Mouse (Mus musculus): Measurements from ENCODE around the gene 9230104L09Rik. TPM values are rescaled to one million over a fixed set of nuclear protein-coding genes. Genes with fewer than 3 reads are reported as not detected.

9230104L09Rik gene
- polyA plus RNA-seq, 1 experiment from 2014 or later, result not detected

- WGBS, result 37% methylated on average over 1 of the region's 1 CpGs
- no peak overlapping the region for H3K27ac ChIP-seq (ENCODE audit: low read depth, low read length)
- H3K27me3 ChIP-seq (ENCODE audit: control insufficient read depth, insufficient read depth, low read length), result no peaks in the 10 kb centered on the region
- no peaks in the 10 kb centered on the region for H3K9me3 ChIP-seq (ENCODE audit: control insufficient read depth, low read length)
- ATAC-seq (ENCODE audit: low FRiP score), result no peak
- no peak overlapping the region for H3K4me3 ChIP-seq (ENCODE audit: low read depth, low read length)
- DNase-seq (ENCODE audit: low spot score), result no peak
- no peak overlapping the region for H3K9ac ChIP-seq (ENCODE audit: low read depth, low read length)
- no peaks in the 10 kb centered on the region; the same call in 1 of the 2 replicates for H3K4me1 ChIP-seq (replicated peaks; ENCODE audit: control insufficient read depth, insufficient read depth, low read length)
- H3K36me3 ChIP-seq (ENCODE audit: control insufficient read depth, insufficient read depth, low read length), result no peaks in the 10 kb centered on the region
- no peak overlapping the region for H3K4me2 ChIP-seq (replicated peaks; ENCODE audit: low read depth, low read length)
Observed at GRCm38 (mm10) chr2:148879199-148879598, 14.4 kb upstream of the 9230104L09Rik start.

DNA sequence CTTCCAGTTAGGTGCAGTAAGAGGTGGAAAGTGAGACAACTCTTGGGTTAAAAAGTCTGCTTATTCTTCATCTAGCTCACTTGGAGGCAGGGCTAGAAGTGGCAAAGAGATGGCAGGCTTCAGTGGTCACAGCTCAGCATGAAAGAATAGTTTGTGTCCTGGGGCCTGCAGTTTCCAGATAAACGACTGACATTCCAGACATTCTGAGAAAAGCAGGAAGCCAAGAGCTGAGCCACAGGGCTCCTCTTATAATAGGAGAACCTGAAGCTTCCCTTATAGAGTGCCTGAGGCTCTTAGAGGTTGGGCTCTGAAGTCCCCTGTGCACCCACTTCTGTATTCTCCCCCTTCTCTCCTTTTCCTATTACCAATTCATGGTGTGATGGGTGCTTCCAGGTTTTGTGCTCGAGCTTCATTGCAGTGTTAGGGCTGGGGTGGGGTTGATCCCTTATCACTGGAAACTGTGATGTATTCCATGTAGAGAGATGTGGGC, 13.8 kb upstream of the 9230104L09Rik start:
- Histone ChIP-seq H3K27me3 (ENCODE audit: control insufficient read depth, insufficient read depth, low read length) (no peaks in the 10 kb centered on the region), H3K9me3 (ENCODE audit: control insufficient read depth, low read length) (no peaks in the 10 kb centered on the region), H3K9ac (ENCODE audit: low read depth, low read length) (no peak overlapping the region), H3K4me1 (replicated peaks; ENCODE audit: control insufficient read depth, insufficient read depth, low read length) (no peaks in the 10 kb centered on the region; the same call in 1 of the 2 replicates), H3K4me3 (ENCODE audit: low read depth, low read length) (no peak overlapping the region), H3K36me3 (ENCODE audit: control insufficient read depth, insufficient read depth, low read length) (no peaks in the 10 kb centered on the region), H3K27ac (ENCODE audit: low read depth, low read length) (no peak overlapping the region), H3K4me2 (replicated peaks; ENCODE audit: low read depth, low read length) (no peak overlapping the region)
- 19% methylated on average over 2 of the region's 2 CpGs for WGBS
- DNase-seq (ENCODE audit: low spot score), result no peak
- ATAC-seq (ENCODE audit: low FRiP score), result no peak

- no peak overlapping the region for H3K9ac ChIP-seq (ENCODE audit: low read depth, low read length)
- no peaks in the 10 kb centered on the region for H3K9me3 ChIP-seq (ENCODE audit: control insufficient read depth, low read length)
- H3K27ac ChIP-seq (ENCODE audit: low read depth, low read length), result no peak overlapping the region
- H3K27me3 ChIP-seq (ENCODE audit: control insufficient read depth, insufficient read depth, low read length), result no peaks in the 10 kb centered on the region
- no peak overlapping the region for H3K4me2 ChIP-seq (replicated peaks; ENCODE audit: low read depth, low read length)
- ATAC-seq (ENCODE audit: low FRiP score) (no peak), DNase-seq (ENCODE audit: low spot score) (no peak)
- H3K36me3 ChIP-seq (ENCODE audit: control insufficient read depth, insufficient read depth, low read length), result no peaks in the 10 kb centered on the region
- H3K4me1 ChIP-seq (replicated peaks; ENCODE audit: control insufficient read depth, insufficient read depth, low read length), result no peaks in the 10 kb centered on the region; the same call in none of the 2 replicates
- no peak overlapping the region for H3K4me3 ChIP-seq (ENCODE audit: low read depth, low read length)
- 47% methylated on average over 3 of the region's 3 CpGs for WGBS
Observed at GRCm38 (mm10) chr2:148877016-148877770, 12.4 kb upstream of the 9230104L09Rik start.

DNA sequence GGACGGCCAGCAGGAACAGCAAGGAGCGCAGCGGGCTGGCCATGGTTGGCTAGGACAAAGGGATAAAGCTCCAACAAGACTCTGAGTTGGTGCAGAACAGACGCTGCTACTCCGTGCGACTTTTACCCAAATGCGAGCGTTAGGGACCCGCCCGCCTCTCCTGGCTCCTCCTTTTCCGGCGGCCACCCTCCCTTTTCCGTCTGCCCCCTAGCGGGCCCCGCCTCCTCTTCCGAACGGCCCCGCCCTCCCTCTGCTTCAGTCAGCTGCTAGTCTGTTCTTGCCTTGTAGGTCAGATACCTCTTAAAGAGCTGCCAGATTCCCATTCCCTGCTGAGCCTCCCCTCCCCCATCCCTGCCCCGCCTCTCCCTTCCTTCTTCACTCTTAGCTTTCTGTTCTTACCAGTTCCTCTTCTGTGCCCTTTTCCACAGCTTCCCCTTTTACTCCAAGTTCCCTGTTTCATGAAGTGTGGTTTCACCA, 10.5 kb upstream of the 9230104L09Rik start, which contains the start of gene Cst3:
TSS of gene Cst3 (minus strand) at position 358 of the 477 bp plus-strand sequence.
- WGBS, result 0% methylated on average over 14 of the region's 19 CpGs
- H3K4me1 ChIP-seq (replicated peaks; ENCODE audit: control insufficient read depth, insufficient read depth, low read length), result no peaks in the 10 kb centered on the region; the same call in none of the 2 replicates
- no peaks in the 10 kb centered on the region for H3K9me3 ChIP-seq (ENCODE audit: control insufficient read depth, low read length)
- peak within 1 kb of the TSS; percentile 74; the same call in 1 of the 2 replicates for H3K27ac ChIP-seq (ENCODE audit: low read depth, low read length)
- no peaks in the 10 kb centered on the region for H3K27me3 ChIP-seq (ENCODE audit: control insufficient read depth, insufficient read depth, low read length)
- no peaks in the 10 kb centered on the region for H3K36me3 ChIP-seq (ENCODE audit: control insufficient read depth, insufficient read depth, low read length)
- DNase-seq (ENCODE audit: low spot score), result peak; percentile 91
- H3K9ac ChIP-seq (ENCODE audit: low read depth, low read length), result peak within 1 kb of the TSS; percentile 72
- peak within 1 kb of the TSS; percentile 91 for H3K4me3 ChIP-seq (ENCODE audit: low read depth, low read length)
- H3K4me2 ChIP-seq (replicated peaks; ENCODE audit: low read depth, low read length), result peak within 1 kb of the TSS; percentile 71
- ATAC-seq (ENCODE audit: low FRiP score), result peak; percentile 96

- H3K36me3 ChIP-seq (ENCODE audit: control insufficient read depth, insufficient read depth, low read length), result no peaks in the 10 kb centered on the region
- H3K9ac ChIP-seq (ENCODE audit: low read depth, low read length), result peak overlapping the region; percentile 72
- DNase-seq (ENCODE audit: low spot score), result peak; percentile 45
- no peaks in the 10 kb centered on the region for H3K9me3 ChIP-seq (ENCODE audit: control insufficient read depth, low read length)
- peak overlapping the region; percentile 91 for H3K4me3 ChIP-seq (ENCODE audit: low read depth, low read length)
- WGBS, result 2% methylated on average over 34 of the region's 34 CpGs
- ATAC-seq (ENCODE audit: low FRiP score), result peak; percentile 77
- peak overlapping the region; percentile 71 for H3K4me2 ChIP-seq (replicated peaks; ENCODE audit: low read depth, low read length)
- H3K27me3 ChIP-seq (ENCODE audit: control insufficient read depth, insufficient read depth, low read length), result no peaks in the 10 kb centered on the region
- H3K4me1 ChIP-seq (replicated peaks; ENCODE audit: control insufficient read depth, insufficient read depth, low read length), result no peaks in the 10 kb centered on the region; the same call in none of the 2 replicates
- H3K27ac ChIP-seq (ENCODE audit: low read depth, low read length), result peak overlapping the region; percentile 74; the same call in 1 of the 2 replicates
Observed at GRCm38 (mm10) chr2:148874617-148875334, 9.9 kb upstream of the 9230104L09Rik start.

DNA sequence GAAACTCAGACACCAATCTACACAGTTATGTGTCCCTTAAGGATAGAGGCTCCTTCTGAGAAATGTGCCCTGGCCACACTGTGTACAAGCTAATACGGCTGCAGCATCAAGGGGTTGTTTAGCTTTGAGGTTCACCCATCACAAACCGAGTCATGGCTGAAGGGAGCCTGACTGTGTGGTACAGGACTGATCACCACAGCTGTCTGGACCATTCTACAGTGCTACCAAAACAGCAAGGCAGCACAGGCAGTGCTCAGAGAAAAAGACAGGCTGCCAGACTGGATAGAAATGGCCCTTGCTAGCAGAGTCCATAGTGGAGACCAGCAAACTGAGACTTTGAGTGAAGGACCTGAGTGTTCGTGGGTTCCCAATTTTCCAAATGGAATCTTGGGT, 9.4 kb upstream of the 9230104L09Rik start:
- ATAC-seq (ENCODE audit: low FRiP score) (peak; percentile 1; the same call in 1 of the 2 replicates), DNase-seq (ENCODE audit: low spot score) (no peak)
- Histone ChIP-seq H3K4me1 (replicated peaks; ENCODE audit: control insufficient read depth, insufficient read depth, low read length) (no peaks in the 10 kb centered on the region; the same call in none of the 2 replicates), H3K9ac (ENCODE audit: low read depth, low read length) (peak overlapping the region; percentile 72), H3K4me2 (replicated peaks; ENCODE audit: low read depth, low read length) (peak overlapping the region; percentile 71), H3K27ac (ENCODE audit: low read depth, low read length) (no peak overlapping the region), H3K9me3 (ENCODE audit: control insufficient read depth, low read length) (no peaks in the 10 kb centered on the region), H3K36me3 (ENCODE audit: control insufficient read depth, insufficient read depth, low read length) (no peaks in the 10 kb centered on the region), H3K27me3 (ENCODE audit: control insufficient read depth, insufficient read depth, low read length) (no peaks in the 10 kb centered on the region), H3K4me3 (ENCODE audit: low read depth, low read length) (peak overlapping the region; percentile 91)
- 57% methylated on average over 3 of the region's 3 CpGs for WGBS

- no peaks in the 10 kb centered on the region for H3K36me3 ChIP-seq (ENCODE audit: control insufficient read depth, insufficient read depth, low read length)
- no peak for ATAC-seq (ENCODE audit: low FRiP score)
- H3K4me2 ChIP-seq (replicated peaks; ENCODE audit: low read depth, low read length), result peak overlapping the region; percentile 71
- no peak overlapping the region; the same call in 1 of the 2 replicates for H3K9ac ChIP-seq (ENCODE audit: low read depth, low read length)
- no peak for DNase-seq (ENCODE audit: low spot score)
- no peaks in the 10 kb centered on the region for H3K9me3 ChIP-seq (ENCODE audit: control insufficient read depth, low read length)
- H3K4me3 ChIP-seq (ENCODE audit: low read depth, low read length), result 0 out of 2 replicates have a peak overlapping the region, but pooled peaks have one; percentile 8
- H3K4me1 ChIP-seq (replicated peaks; ENCODE audit: control insufficient read depth, insufficient read depth, low read length), result no peaks in the 10 kb centered on the region; the same call in none of the 2 replicates
- no peak overlapping the region for H3K27ac ChIP-seq (ENCODE audit: low read depth, low read length)
- no peaks in the 10 kb centered on the region for H3K27me3 ChIP-seq (ENCODE audit: control insufficient read depth, insufficient read depth, low read length)
- WGBS, result 90% methylated on average over 4 of the region's 4 CpGs
Observed at GRCm38 (mm10) chr2:148872860-148873259, 8.0 kb upstream of the 9230104L09Rik start.

DNA sequence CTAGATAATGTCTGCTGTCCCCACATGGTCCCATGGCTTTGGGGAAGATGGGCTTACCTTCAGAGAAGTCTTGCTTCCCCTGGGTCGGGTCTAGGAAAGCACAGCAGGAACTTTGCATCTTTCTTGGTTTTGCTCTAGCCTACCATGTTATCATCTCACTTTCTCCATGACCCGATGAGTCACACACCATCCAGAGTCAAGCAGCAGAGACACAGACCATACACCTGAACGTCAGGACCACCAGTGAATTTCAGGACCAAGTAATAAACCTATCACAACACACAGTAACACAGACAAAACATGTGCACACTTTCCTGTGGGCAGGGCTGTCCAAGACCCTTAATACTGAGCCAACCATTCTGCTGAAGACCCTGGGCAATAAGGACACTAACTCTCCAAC, 5.7 kb upstream of the 9230104L09Rik start:
- H3K9ac ChIP-seq (ENCODE audit: low read depth, low read length), result no peak overlapping the region
- 90% methylated on average over 3 of the region's 3 CpGs for WGBS
- H3K27ac ChIP-seq (ENCODE audit: low read depth, low read length), result no peak overlapping the region
- ATAC-seq (ENCODE audit: low FRiP score) (no peak), DNase-seq (ENCODE audit: low spot score) (no peak)
- H3K9me3 ChIP-seq (ENCODE audit: control insufficient read depth, low read length), result no peaks in the 10 kb centered on the region
- H3K27me3 ChIP-seq (ENCODE audit: control insufficient read depth, insufficient read depth, low read length), result no peaks in the 10 kb centered on the region
- no peaks in the 10 kb centered on the region for H3K36me3 ChIP-seq (ENCODE audit: control insufficient read depth, insufficient read depth, low read length)
- H3K4me3 ChIP-seq (ENCODE audit: low read depth, low read length), result no peak overlapping the region
- H3K4me1 ChIP-seq (replicated peaks; ENCODE audit: control insufficient read depth, insufficient read depth, low read length), result no peaks in the 10 kb centered on the region; the same call in none of the 2 replicates
- no peak overlapping the region for H3K4me2 ChIP-seq (replicated peaks; ENCODE audit: low read depth, low read length)
